Mouse (Mus musculus) forebrain, embryonic 12.5 days (tissue): ENCODE measurements around the gene Crisp1. TPM values are rescaled to one million over a fixed set of nuclear protein-coding genes. Genes with fewer than 3 reads are reported as not detected.
A peak's percentile ranks its signal among the peaks of the same experiment; 100 is the strongest.

Experiments used
- ATAC-seq: fragments of 200-750 bp; cut with Nextera tagmentation; 2 replicates; pipeline ENCODE4 v1.8.0; 2017; ENCODE audit warnings: moderate TSS enrichment; ENCODE audit not compliant: low FRiP score
- H3K27ac ChIP-seq: fragments of 300-500 bp; sonication (generic); 2 replicates; pipeline ENCODE4 v1.5.1; 2016; ENCODE audit warnings: mild to moderate bottlenecking
- H3K27me3 ChIP-seq: fragments of 300-500 bp; sonication (generic); 2 replicates; pipeline ENCODE4 v1.6.1; 2016; ENCODE audit warnings: mild to moderate bottlenecking
- H3K36me3 ChIP-seq: fragments of 300-500 bp; sonication (generic); replicated peaks from 2 replicates; pipeline ENCODE4 v1.6.1; 2016; ENCODE audit warnings: mild to moderate bottlenecking
- H3K4me1 ChIP-seq: fragments of 300-500 bp; sonication (generic); 2 replicates; pipeline ENCODE4 v1.6.1; 2016
- H3K4me2 ChIP-seq: fragments of 300-500 bp; sonication (generic); 2 replicates; pipeline ENCODE4 v1.6.1; 2016; ENCODE audit warnings: mild to moderate bottlenecking, moderate library complexity
- H3K4me3 ChIP-seq: fragments of 300-500 bp; sonication (generic); replicated peaks from 2 replicates; pipeline ENCODE4 v1.5.1; 2016; ENCODE audit warnings: mild to moderate bottlenecking
- H3K9ac ChIP-seq: fragments of 300-500 bp; sonication (generic); 2 replicates; pipeline ENCODE4 v1.6.1; 2016; ENCODE audit warnings: mild to moderate bottlenecking
- H3K9me3 ChIP-seq: fragments of 300-500 bp; sonication (generic); 2 replicates; pipeline ENCODE4 v1.6.1; 2016
- WGBS: fragments of 180-500 bp; shearing (Covaris S2); methylation state at CpG from one replicate; pipeline ENCODE4 v1.1.7; 2016; 5-methylcytosine and 5-hydroxymethylcytosine counted together
- polyA plus RNA-seq: library from polyadenylated mRNA; unstranded; fragments of >200 nt; fragmentation: Nextera tagmentation; extraction: Ambion mirVana; gene quantifications from 2 replicates; pipeline ENCODE4 v1.2.1, GENCODE M21; 2016

Gene Crisp1
- not detected in 2 replicates for polyA plus RNA-seq

DNA sequence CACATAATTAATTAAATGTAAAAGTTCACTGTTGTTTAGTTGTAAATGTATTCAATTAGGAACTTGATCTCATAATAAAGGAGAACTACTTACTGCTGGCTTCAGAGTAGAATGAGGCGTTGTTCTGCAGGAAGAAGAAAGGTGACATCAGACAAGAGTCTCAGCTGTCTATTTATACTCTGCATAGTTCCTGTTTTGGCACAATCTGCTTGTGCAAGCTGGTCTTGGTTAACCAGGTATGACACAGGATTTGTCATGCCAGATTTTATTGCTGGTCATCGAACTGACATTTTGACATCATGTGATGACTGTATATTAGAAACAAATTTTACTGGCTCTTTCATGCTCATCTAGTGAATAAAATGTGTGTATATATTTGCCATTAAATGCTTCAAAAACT, at the start of gene Crisp1:
TSS of gene Crisp1 (minus strand) at position 146 of the 400 bp plus-strand sequence.
- no peak for ATAC-seq
- H3K4me2 ChIP-seq, result no peak within 1 kb of the TSS
- H3K4me1 ChIP-seq, result no peaks in the 10 kb centered on the region
- no peak within 1 kb of the TSS for H3K27ac ChIP-seq
- 74% methylated on average over 2 of the region's 2 CpGs for WGBS
- no peaks in the 10 kb centered on the region for H3K36me3 ChIP-seq
- H3K9ac ChIP-seq, result no peak within 1 kb of the TSS
- no peaks in the 10 kb centered on the region for H3K27me3 ChIP-seq
- H3K9me3 ChIP-seq, result no peaks in the 10 kb centered on the region
- no peak within 1 kb of the TSS for H3K4me3 ChIP-seq

GRCm38 (mm10) chr17:40342497-40343009, 23.5 kb upstream of the Crisp1 start:
- Histone ChIP-seq H3K4me1 (no peaks in the 10 kb centered on the region), H3K27ac (no peak overlapping the region), H3K9me3 (no peaks in the 10 kb centered on the region), H3K9ac (no peak overlapping the region), H3K4me2 (no peak overlapping the region), H3K36me3 (no peaks in the 10 kb centered on the region), H3K4me3 (no peak overlapping the region), H3K27me3 (no peaks in the 10 kb centered on the region)
- WGBS, result 65% methylated on average over 3 of the region's 3 CpGs
- ATAC-seq, result no peak

DNA sequence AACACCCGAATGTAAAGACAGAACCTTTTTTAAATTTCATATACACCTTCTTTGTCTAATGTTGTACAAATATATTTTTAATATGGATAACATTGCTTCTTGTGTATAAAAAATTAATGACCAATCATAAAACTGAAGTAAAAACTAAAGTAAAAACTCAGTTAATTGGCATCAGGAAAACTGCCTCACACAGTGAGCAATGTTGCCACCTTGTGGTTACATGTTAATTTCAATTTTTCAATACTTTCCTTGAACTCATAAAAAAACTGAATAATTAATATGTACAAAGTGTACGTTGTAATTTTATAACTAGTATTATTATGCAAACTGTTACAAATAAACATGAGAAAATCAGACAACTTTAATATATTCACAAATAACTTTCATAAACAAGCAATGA, 33.6 kb downstream of the Crisp1 start:
- no peak overlapping the region for H3K4me3 ChIP-seq
- H3K9me3 ChIP-seq, result no peaks in the 10 kb centered on the region
- H3K4me1 ChIP-seq, result no peaks in the 10 kb centered on the region
- no peaks in the 10 kb centered on the region for H3K36me3 ChIP-seq
- 83% methylated on average over 2 of the region's 2 CpGs for WGBS
- H3K27me3 ChIP-seq, result no peaks in the 10 kb centered on the region
- H3K27ac ChIP-seq, result no peak overlapping the region
- H3K9ac ChIP-seq, result no peak overlapping the region
- no peak for ATAC-seq
- no peak overlapping the region for H3K4me2 ChIP-seq

- no peaks in the 10 kb centered on the region for H3K27me3 ChIP-seq
- H3K9ac ChIP-seq, result no peak overlapping the region
- H3K9me3 ChIP-seq, result no peaks in the 10 kb centered on the region
- no peaks in the 10 kb centered on the region for H3K4me1 ChIP-seq
- H3K36me3 ChIP-seq, result no peaks in the 10 kb centered on the region
- no peak overlapping the region for H3K27ac ChIP-seq
- 59% methylated on average over 1 of the region's 1 CpGs for WGBS
- H3K4me2 ChIP-seq, result no peak overlapping the region
- ATAC-seq, result peak; percentile 84; the same call in 1 of the 2 replicates
- no peak overlapping the region for H3K4me3 ChIP-seq
Observed at GRCm38 (mm10) chr17:40275519-40275918, 43.5 kb downstream of the Crisp1 start.

GRCm38 (mm10) chr17:40274906-40275470, 44.0 kb downstream of the Crisp1 start:
- no peaks in the 10 kb centered on the region for H3K9me3 ChIP-seq
- peak; percentile 83; the same call in 1 of the 2 replicates for ATAC-seq
- no peak overlapping the region for H3K4me3 ChIP-seq
- no peaks in the 10 kb centered on the region for H3K4me1 ChIP-seq
- no peak overlapping the region for H3K9ac ChIP-seq
- no peak overlapping the region for H3K27ac ChIP-seq
- no peak overlapping the region for H3K4me2 ChIP-seq
- H3K27me3 ChIP-seq, result no peaks in the 10 kb centered on the region
- 18% methylated on average over 1 of the region's 1 CpGs for WGBS
- H3K36me3 ChIP-seq, result no peaks in the 10 kb centered on the region

DNA sequence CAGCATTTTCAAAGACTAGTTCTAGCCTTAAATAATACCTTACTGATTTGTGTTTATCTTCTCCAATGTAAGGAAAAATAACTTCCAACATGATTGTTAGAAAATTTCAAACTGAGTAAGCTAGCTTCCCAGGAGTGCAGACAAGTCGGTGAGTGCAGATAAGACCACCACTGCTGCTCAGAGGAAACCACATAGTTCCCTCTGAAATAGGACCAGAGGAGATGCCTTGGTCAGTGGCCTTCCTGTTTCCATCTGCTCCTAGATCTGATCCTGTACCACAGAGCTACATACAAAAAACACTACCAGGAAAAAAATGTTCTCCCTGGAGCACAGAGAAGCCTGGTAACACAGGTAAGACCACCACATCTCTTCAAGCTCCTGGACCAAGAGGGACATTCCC, 66.5 kb downstream of the Crisp1 start:
- WGBS, result 84% methylated on average over 1 of the region's 1 CpGs
- no peaks in the 10 kb centered on the region for H3K27me3 ChIP-seq
- H3K9ac ChIP-seq, result no peak overlapping the region
- no peak overlapping the region for H3K4me2 ChIP-seq
- no peak for ATAC-seq
- no peaks in the 10 kb centered on the region for H3K36me3 ChIP-seq
- no peak overlapping the region for H3K4me3 ChIP-seq
- H3K9me3 ChIP-seq, result no peaks in the 10 kb centered on the region
- no peaks in the 10 kb centered on the region for H3K4me1 ChIP-seq
- H3K27ac ChIP-seq, result no peak overlapping the region

Other genes with a start within 250 kb of the Crisp1 start
- gene AC192777.2, start 223.8 kb downstream of the Crisp1 start, polyA plus RNA-seq, result not detected in 2 replicates
- gene Pgk2, start 110.6 kb downstream of the Crisp1 start, polyA plus RNA-seq, result not detected in 2 replicates
- not detected in 2 replicates for gene Crisp3, start 76.9 kb downstream of the Crisp1 start, polyA plus RNA-seq
- not detected in 2 replicates for gene Esp8, start 200.8 kb upstream of the Crisp1 start, polyA plus RNA-seq
- not detected in 2 replicates for gene Esp6, start 242.3 kb upstream of the Crisp1 start, polyA plus RNA-seq